Mouse (Mus musculus) hindbrain, embryonic 15.5 days (tissue): Measurements from ENCODE around the gene Gm42715. TPM values are rescaled to one million over a fixed set of nuclear protein-coding genes. Genes with fewer than 3 reads are reported as not detected.

Source experiments
- ATAC-seq: fragments of 200-750 bp; cut with Nextera tagmentation; 2 replicates; pipeline ENCODE4 v1.8.0; 2017; ENCODE audit warnings: low read depth, moderate number of reproducible peaks, moderate TSS enrichment; ENCODE audit not compliant: low FRiP score
- H3K27ac ChIP-seq: fragments of 300-500 bp; sonication (generic); replicated peaks from 2 replicates; pipeline ENCODE4 v1.5.1; 2015; ENCODE audit warnings: mild to moderate bottlenecking, inconsistent platforms
- H3K27me3 ChIP-seq: fragments of 300-500 bp; sonication (generic); 2 replicates; pipeline ENCODE4 v1.6.1; 2015; ENCODE audit warnings: control low read depth, inconsistent platforms
- H3K36me3 ChIP-seq: fragments of 300-500 bp; sonication (generic); 2 replicates; pipeline ENCODE4 v1.6.1; 2015; ENCODE audit warnings: control low read depth, inconsistent platforms
- H3K4me1 ChIP-seq: fragments of 300-500 bp; sonication (generic); replicated peaks from 2 replicates; pipeline ENCODE4 v1.6.1; 2015; ENCODE audit warnings: control low read depth, inconsistent platforms
- H3K4me2 ChIP-seq: fragments of 300-500 bp; sonication (generic); 2 replicates; pipeline ENCODE4 v1.6.1; 2015; ENCODE audit warnings: moderate library complexity, mild to moderate bottlenecking, inconsistent platforms
- H3K4me3 ChIP-seq: fragments of 300-500 bp; sonication (generic); 2 replicates; pipeline ENCODE4 v1.5.1; 2015; ENCODE audit warnings: mild to moderate bottlenecking, inconsistent platforms
- H3K9ac ChIP-seq: fragments of 300-500 bp; sonication (generic); 2 replicates; pipeline ENCODE4 v1.6.1; 2015; ENCODE audit warnings: inconsistent platforms
- H3K9me3 ChIP-seq: fragments of 300-500 bp; sonication (generic); 2 replicates; pipeline ENCODE4 v1.6.1; 2016; ENCODE audit warnings: control low read depth, inconsistent platforms
- WGBS: fragments of 180-500 bp; shearing (Covaris S2); methylation state at CpG from one replicate; pipeline ENCODE4 v1.1.7; 2015; 5-methylcytosine and 5-hydroxymethylcytosine counted together
- microRNA-seq: library from miRNA; unstranded; fragments of <30 nt; microRNA quantifications from one replicate; pipeline ENCODE4, GENCODE M21; 2016
- polyA plus RNA-seq: library from polyadenylated mRNA; unstranded; fragments of >200 nt; fragmentation: Nextera tagmentation; extraction: Ambion mirVana; gene quantifications from 2 replicates; pipeline ENCODE4 v1.2.1, GENCODE M21; 2015

Gene Gm42715
- polyA plus RNA-seq, 1 experiment from 2014 or later, result 15.6 TPM

DNA sequence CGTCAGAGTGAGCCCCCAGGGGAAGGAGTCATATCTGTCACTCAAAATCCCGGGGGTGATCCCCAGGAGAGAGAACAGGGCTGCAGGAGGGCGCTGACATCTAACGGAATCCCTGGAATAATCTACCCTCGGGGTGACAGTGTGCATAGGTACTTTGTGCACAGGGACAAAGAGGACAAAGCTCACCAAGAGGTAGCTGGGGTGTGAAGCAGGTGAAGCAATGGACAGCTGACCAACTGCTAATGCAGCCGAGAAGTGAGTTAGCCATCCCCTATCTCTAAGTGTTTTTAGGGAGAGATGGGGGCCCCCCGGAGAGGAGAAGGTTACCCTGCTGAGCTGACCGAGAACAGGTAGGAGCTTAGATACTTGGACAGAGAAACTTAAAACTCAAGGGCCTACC, 94.7 kb downstream of the Gm42715 start:
- Histone ChIP-seq H3K27me3 (no peaks in the 10 kb centered on the region), H3K9ac (peak overlapping the region; percentile 89), H3K4me2 (peak overlapping the region; percentile 71), H3K36me3 (peaks cover 35% of the 10 kb centered on the region), H3K27ac (no peak overlapping the region), H3K9me3 (no peaks in the 10 kb centered on the region), H3K4me3 (peak overlapping the region; percentile 99), H3K4me1 (peaks cover 34% of the 10 kb centered on the region)
- no peak for ATAC-seq
- WGBS, result 21% methylated on average over 8 of the region's 8 CpGs

DNA sequence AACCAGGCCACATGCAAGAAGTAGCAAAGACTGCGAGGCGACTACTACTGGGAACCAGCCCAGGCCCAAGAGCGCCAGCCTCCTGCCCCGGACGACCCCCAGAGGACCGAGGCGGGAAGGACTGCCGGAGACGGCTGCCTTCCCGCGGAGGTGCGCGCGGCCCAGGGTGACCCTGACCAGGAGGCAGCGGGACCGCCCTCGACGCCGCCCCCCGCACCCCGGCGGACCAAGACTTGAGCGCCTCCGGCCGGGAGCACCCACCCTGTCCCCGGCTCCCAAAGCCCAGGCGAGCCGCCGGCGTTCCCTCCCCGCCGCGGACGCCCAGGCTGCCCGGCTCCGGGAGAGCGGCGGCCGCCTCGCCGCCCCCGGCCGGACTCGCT, 95.1 kb downstream of the Gm42715 start:
- H3K36me3 ChIP-seq, result peaks cover 31% of the 10 kb centered on the region
- WGBS, result under 1% methylated on average over 16 of the region's 44 CpGs

DNA sequence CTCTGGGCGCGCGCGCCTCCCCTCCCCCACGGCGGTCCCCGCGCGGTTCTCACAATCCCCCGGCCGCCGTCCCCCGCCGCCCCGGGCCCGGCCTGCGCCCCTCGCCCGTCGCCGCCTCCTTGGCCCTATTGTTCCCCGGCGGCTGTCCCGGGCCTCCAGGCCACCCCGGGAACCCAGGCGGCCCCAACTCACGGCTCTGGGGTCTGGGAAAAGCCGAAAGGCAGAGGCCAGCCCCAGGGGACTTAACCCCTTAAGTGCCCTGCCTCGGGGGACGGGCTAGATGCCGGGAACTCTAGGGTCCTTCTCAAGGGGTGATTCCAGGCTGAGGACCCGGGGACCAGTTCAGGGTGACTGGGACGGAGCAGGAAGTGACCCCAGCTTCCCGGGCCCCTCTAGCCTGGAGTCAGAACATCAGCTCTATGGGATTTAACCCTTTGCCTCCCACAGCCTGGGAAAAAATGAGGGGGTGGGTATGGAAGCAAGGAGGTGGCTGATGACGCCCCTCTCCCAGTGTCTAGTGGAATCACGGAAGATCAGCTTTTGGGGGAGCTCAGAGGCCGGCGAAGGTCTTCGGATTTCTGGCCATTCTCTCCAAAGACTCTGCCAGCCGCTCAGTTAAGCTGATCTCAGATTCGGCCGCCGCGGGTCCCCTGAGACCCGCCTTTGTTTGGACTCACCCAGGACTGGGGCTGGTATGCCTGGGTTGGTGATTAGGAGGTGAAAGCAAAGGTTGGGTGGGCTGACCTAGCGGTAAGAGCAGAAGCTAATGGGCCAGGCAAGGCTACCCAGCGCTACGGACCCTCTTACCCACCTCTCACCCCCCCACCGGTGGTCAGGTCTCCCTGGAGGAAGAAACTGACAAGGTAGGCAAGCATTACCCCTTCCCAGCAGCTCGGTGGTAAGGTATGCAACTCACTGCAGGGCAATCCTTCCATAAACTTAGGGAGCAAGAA, 95.8 kb downstream of the Gm42715 start, which contains the start of gene Zfp629:
Gene Zfp629, minus strand, starts transcription at position 907 of the 953 bp plus-strand sequence.
- Histone ChIP-seq H3K9me3 (no peaks in the 10 kb centered on the region), H3K36me3 (peaks cover 24% of the 10 kb centered on the region), H3K27me3 (no peaks in the 10 kb centered on the region), H3K4me2 (peak within 1 kb of the TSS; percentile 71), H3K4me3 (peak within 1 kb of the TSS; percentile 99), H3K4me1 (peaks cover 34% of the 10 kb centered on the region), H3K27ac (peak within 1 kb of the TSS; percentile 89), H3K9ac (peak within 1 kb of the TSS; percentile 89)
- ATAC-seq, result peak; percentile 94
- WGBS, result under 1% methylated on average over 37 of the region's 50 CpGs

More for the DNA sequence above, 95.1 kb downstream of the Gm42715 start:
- H3K4me1 ChIP-seq, result peaks cover 34% of the 10 kb centered on the region
- no peaks in the 10 kb centered on the region for H3K9me3 ChIP-seq
- peak overlapping the region; percentile 71 for H3K4me2 ChIP-seq
- ATAC-seq, result peak; percentile 21
- peak overlapping the region; percentile 89 for H3K9ac ChIP-seq
- H3K4me3 ChIP-seq, result peak overlapping the region; percentile 99
- peak overlapping the region; percentile 89 for H3K27ac ChIP-seq
- H3K27me3 ChIP-seq, result no peaks in the 10 kb centered on the region

DNA sequence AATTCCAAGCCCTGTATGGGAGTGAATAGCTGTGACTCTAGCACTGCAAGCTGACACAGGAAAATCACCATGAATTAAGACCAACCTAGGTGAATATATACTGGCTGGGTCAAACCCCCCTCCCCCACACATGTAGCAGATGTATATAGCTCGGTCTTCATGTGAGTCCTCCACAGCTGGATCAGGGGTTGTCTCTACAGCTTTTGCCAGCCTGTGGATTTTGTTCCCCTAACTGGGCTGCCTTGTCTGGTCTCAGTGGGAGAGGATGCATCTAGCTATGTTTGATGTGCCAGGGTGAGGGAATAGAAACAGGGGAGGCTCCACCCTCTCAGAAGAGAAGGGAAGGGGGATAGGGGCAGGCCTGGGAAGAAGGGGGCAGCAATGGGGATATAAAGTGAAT, 97.0 kb downstream of the Gm42715 start:
- no peak for ATAC-seq
- peak overlapping the region; percentile 10; the same call in 1 of the 2 replicates for H3K9ac ChIP-seq
- no peaks in the 10 kb centered on the region for H3K27me3 ChIP-seq
- H3K36me3 ChIP-seq, result peaks cover 13% of the 10 kb centered on the region
- H3K9me3 ChIP-seq, result no peaks in the 10 kb centered on the region
- peak overlapping the region; percentile 71 for H3K4me2 ChIP-seq
- no peak overlapping the region; the same call in 1 of the 2 replicates for H3K27ac ChIP-seq
- H3K4me1 ChIP-seq, result peaks cover 34% of the 10 kb centered on the region
- 61% methylated on average over 1 of the region's 1 CpGs for WGBS
- H3K4me3 ChIP-seq, result peak overlapping the region; percentile 99

Small RNAs within 50 kb of the gene (microRNA-seq; reads per million reads assigned to microRNA genes)
- gene Gm47278 (not detected), gene Mir7060 (not detected)

Other genes starting within 250 kb of the Gm42715 start
- 61.5 and 63.7 TPM in 2 replicates for gene Sephs2, start 245.5 kb upstream of the Gm42715 start, polyA plus RNA-seq
- 0.17 and 0.39 TPM in 2 replicates for gene Itgal, start 223.3 kb upstream of the Gm42715 start, polyA plus RNA-seq
- 17.7 and 20.4 TPM in 2 replicates for gene Zfp768, start 174.0 kb upstream of the Gm42715 start, polyA plus RNA-seq
- gene Zfp747, start 143.5 kb upstream of the Gm42715 start, polyA plus RNA-seq, result 8.4 and 8.8 TPM in 2 replicates
- gene 9130019O22Rik, start 132.4 kb upstream of the Gm42715 start, polyA plus RNA-seq, result 3.9 and 5.1 TPM in 2 replicates
- gene E430018J23Rik, start 126.0 kb upstream of the Gm42715 start, polyA plus RNA-seq, result 5.6 and 6.4 TPM in 2 replicates
- 4.8 and 4.9 TPM in 2 replicates for gene Zfp764, start 112.8 kb upstream of the Gm42715 start, polyA plus RNA-seq
- 26.8 and 28.0 TPM in 2 replicates for gene Zfp688, start 97.5 kb upstream of the Gm42715 start, polyA plus RNA-seq
- 14.7 and 15.8 TPM in 2 replicates for gene Zfp689, start 70.4 kb upstream of the Gm42715 start, polyA plus RNA-seq
- 36.9 and 42.8 TPM in 2 replicates for gene Prr14, start 60.0 kb upstream of the Gm42715 start, polyA plus RNA-seq
- 13.9 and 15.4 TPM in 2 replicates for gene Fbrs, start 40.4 kb upstream of the Gm42715 start, polyA plus RNA-seq
- 57.2 and 57.4 TPM in 2 replicates for gene Srcap, start 7.6 kb upstream of the Gm42715 start, polyA plus RNA-seq
- gene Tmem265, start 41.8 kb downstream of the Gm42715 start, polyA plus RNA-seq, result 7.6 and 10.3 TPM in 2 replicates
- gene Phkg2, start 53.8 kb downstream of the Gm42715 start, polyA plus RNA-seq, result 59.3 and 59.4 TPM in 2 replicates
- gene Ccdc189, start 69.0 kb downstream of the Gm42715 start, polyA plus RNA-seq, result 10.1 and 12.2 TPM in 2 replicates
- gene Rnf40, start 69.2 kb downstream of the Gm42715 start, polyA plus RNA-seq, result 41.4 and 44.9 TPM in 2 replicates
- 18.7 and 19.1 TPM in 2 replicates for gene Zfp629, start 96.2 kb downstream of the Gm42715 start, polyA plus RNA-seq
- 53.2 and 55.1 TPM in 2 replicates for gene Bcl7c, start 189.3 kb downstream of the Gm42715 start, polyA plus RNA-seq
- 3.8 and 5.4 TPM in 2 replicates for gene Ctf1, start 193.2 kb downstream of the Gm42715 start, polyA plus RNA-seq
- 0.14 and 0.35 TPM in 2 replicates for gene Ctf2, start 212.6 kb downstream of the Gm42715 start, polyA plus RNA-seq
- gene Fbxl19, start 225.0 kb downstream of the Gm42715 start, polyA plus RNA-seq, result 10.0 and 10.5 TPM in 2 replicates